Mouse (Mus musculus): ENCODE measurements around the gene Cdc73. TPM values are rescaled to one million over a fixed set of nuclear protein-coding genes. Genes with fewer than 3 reads are reported as not detected.
"Not testable (repeated sequence)": the region's sequence is repeated elsewhere in the genome, so short reads cannot be mapped to it uniquely, and the experiment has no call there.

Cdc73 gene
- polyA plus RNA-seq, 2 experiments, result 9.4 to 10.7 TPM

- TF ChIP-seq EP300 (IDR thresholded peaks at IDR 0.05; ENCODE audit: low read depth) (no peak), CTCF (IDR thresholded peaks at IDR 0.05; ENCODE audit: low read depth) (no peak)
- WGBS (ENCODE audit: insufficient replicate concordance), result 84% methylated on average over 5 of the region's 5 CpGs
- no peak for ATAC-seq (ENCODE audit: insufficient read depth)
- H3K4me1 ChIP-seq (replicated peaks; ENCODE audit: control insufficient read depth in 2 of 2, insufficient read depth in 2 of 2, low read length in 1 of 2), result no peaks in the 10 kb centered on the region
- DNase-seq (ENCODE audit: low read depth in 3 of 3, low spot score in 3 of 3), result no peak
- H3K4me3 ChIP-seq (ENCODE audit: insufficient read depth in 1 of 2, low read depth in 2 of 2, low read length in 2 of 2), result no peak overlapping the region
- H3K4me2 ChIP-seq (ENCODE audit: low read depth), result no peak overlapping the region
- no peaks in the 10 kb centered on the region for H3K9me3 ChIP-seq (ENCODE audit: control insufficient read depth, low read length)
- H3K27ac ChIP-seq, result no peak overlapping the region
- H3K9ac ChIP-seq (replicated peaks), result no peak overlapping the region
- no peaks in the 10 kb centered on the region for H3K27me3 ChIP-seq (ENCODE audit: control insufficient read depth, insufficient read depth, low read length)
- H3K36me3 ChIP-seq (replicated peaks; ENCODE audit: control insufficient read depth, insufficient read depth, low read depth), result peaks cover 24% of the 10 kb centered on the region
Measured at GRCm38 (mm10) chr1:143681108-143681507, 21.6 kb downstream of the Cdc73 start.

DNA sequence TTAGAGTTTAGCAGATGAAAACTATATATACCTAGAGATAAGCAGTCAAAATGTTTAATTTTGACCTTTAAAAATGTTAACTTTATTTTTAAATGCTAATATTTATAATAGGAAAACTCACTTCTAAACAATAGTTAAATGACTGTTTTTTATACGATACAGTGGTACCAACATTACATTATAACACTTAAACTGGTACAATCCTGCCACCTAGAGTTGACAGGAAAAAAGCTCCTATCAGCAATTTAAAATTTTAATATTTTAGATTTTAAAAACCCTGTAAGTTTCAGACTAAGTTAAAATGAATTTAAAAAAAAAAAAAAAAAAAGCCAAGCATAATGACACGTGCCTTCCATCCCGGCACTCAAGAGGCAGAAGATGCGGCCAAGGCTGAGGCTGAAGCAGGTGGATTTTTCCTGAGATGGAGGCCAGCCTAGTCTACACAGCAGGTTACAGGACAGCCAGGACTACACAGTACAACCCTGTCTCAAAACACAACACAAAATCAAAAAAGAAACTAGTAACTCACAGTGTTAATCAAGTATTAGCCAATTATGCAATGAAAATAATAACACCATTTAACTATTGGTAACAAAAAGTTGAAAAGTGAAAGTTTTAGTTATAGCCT is 26.8 kb downstream of the Cdc73 start:
- DNase-seq (ENCODE audit: low read depth in 3 of 3, low spot score in 3 of 3) (no peak), ATAC-seq (ENCODE audit: insufficient read depth) (no peak)
- Histone ChIP-seq H3K4me3 (ENCODE audit: insufficient read depth in 1 of 2, low read depth in 2 of 2, low read length in 2 of 2) (no peak overlapping the region), H3K4me2 (ENCODE audit: low read depth) (no peak overlapping the region), H3K27ac (no peak overlapping the region), H3K9ac (replicated peaks) (no peak overlapping the region), H3K27me3 (ENCODE audit: control insufficient read depth, insufficient read depth, low read length) (no peaks in the 10 kb centered on the region), H3K4me1 (replicated peaks; ENCODE audit: control insufficient read depth in 2 of 2, insufficient read depth in 2 of 2, low read length in 1 of 2) (no peaks in the 10 kb centered on the region), H3K36me3 (replicated peaks; ENCODE audit: control insufficient read depth, insufficient read depth, low read depth) (peaks cover 5% of the 10 kb centered on the region), H3K9me3 (ENCODE audit: control insufficient read depth, low read length) (no peaks in the 10 kb centered on the region)
- TF ChIP-seq CTCF (IDR thresholded peaks at IDR 0.05; ENCODE audit: low read depth) (no peak), EP300 (IDR thresholded peaks at IDR 0.05; ENCODE audit: low read depth) (no peak)
- 90% methylated on average over 4 of the region's 4 CpGs for WGBS (ENCODE audit: insufficient replicate concordance)

DNA sequence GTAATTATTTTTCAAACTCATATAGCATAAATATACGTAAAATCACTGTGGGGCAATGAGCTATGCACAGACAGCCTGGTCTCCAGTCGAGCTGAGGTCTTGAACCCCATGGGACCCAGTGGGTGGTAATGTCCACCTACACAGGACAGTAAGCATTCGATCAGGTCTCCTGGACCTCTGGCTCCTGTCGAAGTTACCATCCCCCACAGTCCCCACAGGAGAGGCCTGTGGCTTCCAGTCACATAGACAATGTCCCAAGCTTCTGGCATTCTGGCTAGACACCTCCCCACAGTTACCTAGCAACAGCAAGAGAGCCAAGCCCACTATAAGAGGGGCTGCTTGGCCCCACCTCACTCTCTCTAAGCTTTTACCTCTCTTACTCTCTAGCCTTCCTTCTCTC is 37.9 kb downstream of the Cdc73 start:
- ATAC-seq (ENCODE audit: insufficient read depth), result peak; percentile 18; the same call in 1 of the 2 replicates
- H3K4me3 ChIP-seq (ENCODE audit: insufficient read depth in 1 of 2, low read depth in 2 of 2, low read length in 2 of 2); H3K36me3 ChIP-seq (replicated peaks; ENCODE audit: control insufficient read depth, insufficient read depth, low read depth); H3K4me2 ChIP-seq (ENCODE audit: low read depth); H3K27ac ChIP-seq; H3K27me3 ChIP-seq (ENCODE audit: control insufficient read depth, insufficient read depth, low read length); DNase-seq (ENCODE audit: low read depth in 3 of 3, low spot score in 3 of 3); H3K9ac ChIP-seq (replicated peaks); H3K4me1 ChIP-seq (replicated peaks; ENCODE audit: control insufficient read depth in 2 of 2, insufficient read depth in 2 of 2, low read length in 1 of 2); H3K9me3 ChIP-seq (ENCODE audit: control insufficient read depth, low read length): not testable (repeated sequence)
- 78% methylated on average over 4 of the region's 4 CpGs for WGBS (ENCODE audit: insufficient replicate concordance)

DNA sequence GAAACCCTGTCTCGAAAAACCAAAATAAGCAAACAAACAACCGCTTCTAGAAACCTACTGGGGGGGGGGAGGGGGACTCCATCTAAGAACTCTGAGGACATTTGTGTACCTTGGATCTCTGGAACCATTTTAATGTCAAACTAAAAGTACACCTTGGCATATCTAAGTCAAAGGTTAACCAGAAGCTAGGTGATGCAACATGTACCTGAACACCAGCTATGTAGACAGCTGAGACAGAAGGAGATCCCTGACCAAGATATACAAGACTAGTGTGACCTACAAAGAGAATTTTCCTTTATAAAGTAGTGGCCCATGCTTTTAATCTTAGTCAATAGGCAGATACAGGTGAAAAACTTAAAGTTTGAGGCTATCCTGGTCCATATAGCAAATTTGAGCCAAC is 39.5 kb downstream of the Cdc73 start:
- H3K4me2 ChIP-seq (ENCODE audit: low read depth), result no peak overlapping the region
- 75% methylated on average over 2 of the region's 2 CpGs for WGBS (ENCODE audit: insufficient replicate concordance)
- H3K27ac ChIP-seq, result no peak overlapping the region
- TF ChIP-seq EP300 (IDR thresholded peaks at IDR 0.05; ENCODE audit: low read depth) (no peak), CTCF (IDR thresholded peaks at IDR 0.05; ENCODE audit: low read depth) (no peak)
- H3K27me3 ChIP-seq (ENCODE audit: control insufficient read depth, insufficient read depth, low read length), result no peaks in the 10 kb centered on the region
- no peak overlapping the region for H3K4me3 ChIP-seq (ENCODE audit: insufficient read depth in 1 of 2, low read depth in 2 of 2, low read length in 2 of 2)
- H3K9ac ChIP-seq (replicated peaks), result no peak overlapping the region
- ATAC-seq (ENCODE audit: insufficient read depth) (0 out of 2 replicates have a peak, but pooled peaks have one; percentile 44), DNase-seq (ENCODE audit: low read depth in 3 of 3, low spot score in 3 of 3) (peak in 1 of 3 experiments; percentile 4)
- H3K9me3 ChIP-seq (ENCODE audit: control insufficient read depth, low read length), result no peaks in the 10 kb centered on the region
- H3K4me1 ChIP-seq (replicated peaks; ENCODE audit: control insufficient read depth in 2 of 2, insufficient read depth in 2 of 2, low read length in 1 of 2), result no peaks in the 10 kb centered on the region
- no peaks in the 10 kb centered on the region; the same call in none of the 2 replicates for H3K36me3 ChIP-seq (replicated peaks; ENCODE audit: control insufficient read depth, insufficient read depth, low read depth)

DNA sequence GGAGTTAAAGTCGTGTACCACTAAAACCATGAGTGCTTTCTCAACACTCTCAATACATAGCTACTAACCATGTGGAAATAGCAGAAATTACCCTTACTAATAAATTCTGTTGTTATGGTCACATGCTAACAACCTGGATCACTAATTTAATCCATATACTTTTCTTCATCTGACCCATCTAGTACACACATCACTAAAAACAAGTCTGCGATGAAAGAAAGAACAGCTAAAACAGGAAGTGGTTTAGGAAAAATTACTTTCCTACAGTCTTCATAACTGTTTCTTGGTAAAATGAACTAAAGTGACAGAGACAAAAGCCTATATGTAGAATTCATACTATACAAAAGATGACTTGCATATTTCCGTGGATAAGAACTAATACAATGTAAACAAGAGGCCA is 49.0 kb downstream of the Cdc73 start:
- Histone ChIP-seq H3K4me2 (ENCODE audit: low read depth) (no peak overlapping the region), H3K9me3 (ENCODE audit: control insufficient read depth, low read length) (no peaks in the 10 kb centered on the region), H3K4me1 (replicated peaks; ENCODE audit: control insufficient read depth in 2 of 2, insufficient read depth in 2 of 2, low read length in 1 of 2) (0 out of 4 replicates have a peak, but pooled peaks cover 0 to 3% of the 10 kb centered on the region in 2 experiments), H3K9ac (replicated peaks) (no peak overlapping the region), H3K27me3 (ENCODE audit: control insufficient read depth, insufficient read depth, low read length) (no peaks in the 10 kb centered on the region), H3K36me3 (replicated peaks; ENCODE audit: control insufficient read depth, insufficient read depth, low read depth) (no peaks in the 10 kb centered on the region), H3K4me3 (ENCODE audit: insufficient read depth in 1 of 2, low read depth in 2 of 2, low read length in 2 of 2) (no peak overlapping the region), H3K27ac (no peak overlapping the region)
- ATAC-seq (ENCODE audit: insufficient read depth) (no peak), DNase-seq (ENCODE audit: low read depth in 3 of 3, low spot score in 3 of 3) (no peak)
- 67% methylated on average over 3 of the region's 3 CpGs for WGBS (ENCODE audit: insufficient replicate concordance)
- TF ChIP-seq EP300 (IDR thresholded peaks at IDR 0.05; ENCODE audit: low read depth), result no peak
- no peak for TF ChIP-seq CTCF (IDR thresholded peaks at IDR 0.05; ENCODE audit: low read depth)

Measured in liver, embryonic 14.5 days (tissue).